Mouse (Mus musculus) mammary gland, adult 2 months (tissue): ENCODE data around the gene Sirt3. TPM values are rescaled to one million over a fixed set of nuclear protein-coding genes. Genes with fewer than 3 reads are reported as not detected.

ENCODE experiments used
- polyA plus RNA-seq: library from polyadenylated mRNA; depleted of rRNA; stranded (reverse); fragments of >200 nt; gene quantifications from 2 replicates; pipeline ENCODE4 v1.2.3, GENCODE M21; 2012; ENCODE audit warnings: low replicate concordance; rRNA removed

Sirt3 gene
- polyA plus RNA-seq: 29.0 and 45.3 TPM in 2 replicates

GRCm38 (mm10) chr7:140881696-140882468, at the start of gene Sirt3, which contains the start of gene Psmd13:
Gene Sirt3 (minus strand): TSS chr7:140882309.
Gene Psmd13 (plus strand): TSS chr7:140881968.

GRCm38 (mm10) chr7:140920418-140921029, 38.4 kb upstream of the Sirt3 start, which contains the start of gene Nlrp6:
Gene Nlrp6 (plus strand): TSS chr7:140920902.

GRCm38 (mm10) chr7:140900220-140900619, 18.1 kb upstream of the Sirt3 start, which contains the start of gene Cox8b:
Gene Cox8b (minus strand): TSS chr7:140900446.

GRCm38 (mm10) chr7:140857550-140858505, 24.3 kb downstream of the Sirt3 start, which contains the start of gene Bet1l:
Gene Bet1l (minus strand): TSS chr7:140857577.

GRCm38 (mm10) chr7:140856785-140857549, 25.1 kb downstream of the Sirt3 start, which contains the start of gene Ric8a:
Gene Ric8a (plus strand): TSS chr7:140856957.

GRCm38 (mm10) chr7:140855860-140856784, 26.0 kb downstream of the Sirt3 start, which contains the start of gene Gm45785:
Gene Gm45785 (minus strand): TSS chr7:140856331.

GRCm38 (mm10) chr7:140847755-140848580, 34.1 kb downstream of the Sirt3 start, which contains the start of gene Odf3:
Gene Odf3 (plus strand): TSS chr7:140847805.

GRCm38 (mm10) chr7:140844905-140845665, 37.0 kb downstream of the Sirt3 start, which contains the start of gene Scgb1c1:
Gene Scgb1c1 (plus strand): TSS chr7:140845547.

GRCm38 (mm10) chr7:140834968-140835757, 46.9 kb downstream of the Sirt3 start, which contains the start of gene Urah:
Gene Urah (plus strand): TSS chr7:140835018.

GRCm38 (mm10) chr7:140821653-140822329, 60.3 kb downstream of the Sirt3 start, which contains the start of gene Zfp941:
Gene Zfp941 (minus strand): TSS chr7:140822178.

Other genes with a start within 250 kb of the Sirt3 start
- not detected in 2 replicates for gene Olfr53, start 235.9 kb downstream of the Sirt3 start, polyA plus RNA-seq
- not detected in 2 replicates for gene Olfr539, start 222.4 kb downstream of the Sirt3 start, polyA plus RNA-seq
- not detected in 2 replicates for gene Olfr45, start 200.4 kb downstream of the Sirt3 start, polyA plus RNA-seq
- not detected in 2 replicates for gene Olfr541, start 185.0 kb downstream of the Sirt3 start, polyA plus RNA-seq
- 154 and 260 TPM in 2 replicates for gene Cyp2e1, start 118.6 kb downstream of the Sirt3 start, polyA plus RNA-seq
- gene Syce1, start 94.5 kb downstream of the Sirt3 start, polyA plus RNA-seq: 0.12 and 0.17 TPM in 2 replicates
- gene Zfp941, start 60.1 kb downstream of the Sirt3 start, polyA plus RNA-seq: 0.02 and 0.07 TPM in 2 replicates
- 35.9 and 51.0 TPM in 2 replicates for gene Urah, start 47.3 kb downstream of the Sirt3 start, polyA plus RNA-seq
- not detected in 2 replicates for gene Scgb1c1, start 36.8 kb downstream of the Sirt3 start, polyA plus RNA-seq
- gene Odf3, start 34.5 kb downstream of the Sirt3 start, polyA plus RNA-seq: 0.19 and 0.24 TPM in 2 replicates
- gene Gm45785, start 26.0 kb downstream of the Sirt3 start, polyA plus RNA-seq: not detected in 2 replicates
- 125 and 131 TPM in 2 replicates for gene Ric8a, start 25.4 kb downstream of the Sirt3 start, polyA plus RNA-seq
- gene Bet1l, start 24.7 kb downstream of the Sirt3 start, polyA plus RNA-seq: 23.2 and 34.0 TPM in 2 replicates
- gene Psmd13, start 341 bp downstream of the Sirt3 start, polyA plus RNA-seq: 48.3 and 59.6 TPM in 2 replicates
- gene Cox8b, start 18.1 kb upstream of the Sirt3 start, polyA plus RNA-seq: 395 and 928 TPM in 2 replicates
- 0.30 TPM in 1 of 2 replicates, not detected in the other for gene Nlrp6, start 38.6 kb upstream of the Sirt3 start, polyA plus RNA-seq
- gene Pgghg, start 59.1 kb upstream of the Sirt3 start, polyA plus RNA-seq: 49.9 and 60.2 TPM in 2 replicates
- gene Ifitm5, start 68.0 kb upstream of the Sirt3 start, polyA plus RNA-seq: 2.6 and 4.0 TPM in 2 replicates
- gene Gm45717, start 73.6 kb upstream of the Sirt3 start, polyA plus RNA-seq: not detected in 2 replicates
- gene Ifitm2, start 73.7 kb upstream of the Sirt3 start, polyA plus RNA-seq: 1,072 and 1,260 TPM in 2 replicates
- 132 and 165 TPM in 2 replicates for gene Ifitm1, start 84.9 kb upstream of the Sirt3 start, polyA plus RNA-seq
- 410 and 816 TPM in 2 replicates for gene Ifitm3, start 128.5 kb upstream of the Sirt3 start, polyA plus RNA-seq
- gene Ifitm6, start 135.6 kb upstream of the Sirt3 start, polyA plus RNA-seq: 10.7 and 37.4 TPM in 2 replicates
- gene Gm17387, start 146.8 kb upstream of the Sirt3 start, polyA plus RNA-seq: not detected in 2 replicates
- 1.0 and 2.5 TPM in 2 replicates for gene B4galnt4, start 178.8 kb upstream of the Sirt3 start, polyA plus RNA-seq
- gene Pkp3, start 195.9 kb upstream of the Sirt3 start, polyA plus RNA-seq: 30.8 and 48.9 TPM in 2 replicates
- gene Sigirr, start 218.3 kb upstream of the Sirt3 start, polyA plus RNA-seq: 30.1 and 44.1 TPM in 2 replicates
- 5.8 and 21.4 TPM in 2 replicates for gene Ano9, start 235.5 kb upstream of the Sirt3 start, polyA plus RNA-seq
- gene Ptdss2, start 240.1 kb upstream of the Sirt3 start, polyA plus RNA-seq: 33.0 and 42.5 TPM in 2 replicates